Mouse (Mus musculus) myocyte (in vitro differentiated cells): ENCODE results near the gene Sostdc1.

ENCODE experiments used
- MAX ChIP-seq: IDR thresholded peaks from one replicate; pipeline ENCODE4 v1.6.1; 2011; ENCODE audit warnings: low read depth, mild to moderate bottlenecking, control low read depth
- MYOD1 ChIP-seq, 3 experiments: IDR thresholded peaks; one replicate each; pipeline ENCODE4 v1.6.1; 2011; ENCODE audit warnings: control low read depth in 2 of 3, low read depth in 2 of 3, mild to moderate bottlenecking in 2 of 3, moderate library complexity in 1 of 3; ENCODE audit not compliant: insufficient read length in 2 of 3, control insufficient read depth in 1 of 3
- POLR2A ChIP-seq: IDR thresholded peaks from one replicate; pipeline ENCODE4 v1.6.1; 2011; ENCODE audit warnings: low read depth, mild to moderate bottlenecking, control low read depth, moderate library complexity; ENCODE audit not compliant: insufficient read length
- TCF3 ChIP-seq: IDR thresholded peaks from one replicate; pipeline ENCODE4 v1.6.1; 2011; ENCODE audit warnings: low read depth, control low read depth; ENCODE audit not compliant: insufficient read length

DNA sequence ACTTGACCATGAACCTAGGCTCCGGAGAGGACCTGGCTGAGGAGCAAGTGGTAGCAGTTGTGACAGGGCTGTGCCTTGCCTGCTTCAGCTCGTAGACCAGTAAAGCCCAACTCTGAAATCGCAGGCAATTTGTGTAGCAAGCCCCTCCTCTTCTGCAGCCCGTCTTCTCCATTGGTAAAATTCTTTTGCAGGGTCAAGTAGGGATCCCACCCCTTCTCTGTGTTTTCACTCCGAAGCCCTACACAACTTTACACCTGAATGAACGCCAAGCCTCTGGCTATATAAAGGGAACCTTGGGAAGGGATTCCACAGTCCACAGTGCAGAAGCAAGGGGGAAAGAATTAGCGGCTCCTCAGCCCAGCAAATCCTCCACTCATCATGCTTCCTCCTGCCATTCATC, at the start of gene Sostdc1:
- TF ChIP-seq POLR2A (no peak), MAX (no peak), MYOD1 (IDR thresholded peaks at IDR 0.05; ENCODE audit: control insufficient read depth in 1 of 3, insufficient read length in 2 of 3, low read depth in 2 of 3) (no peak), TCF3 (no peak)
